Mouse (Mus musculus): ENCODE results near the gene Etv6. TPM values are rescaled to one million over a fixed set of nuclear protein-coding genes. Genes with fewer than 3 reads are reported as not detected.

Gene Etv6
- total and polyA plus RNA-seq, 3 experiments: 10.4 to 58.9 (median 28.9) TPM

DNA sequence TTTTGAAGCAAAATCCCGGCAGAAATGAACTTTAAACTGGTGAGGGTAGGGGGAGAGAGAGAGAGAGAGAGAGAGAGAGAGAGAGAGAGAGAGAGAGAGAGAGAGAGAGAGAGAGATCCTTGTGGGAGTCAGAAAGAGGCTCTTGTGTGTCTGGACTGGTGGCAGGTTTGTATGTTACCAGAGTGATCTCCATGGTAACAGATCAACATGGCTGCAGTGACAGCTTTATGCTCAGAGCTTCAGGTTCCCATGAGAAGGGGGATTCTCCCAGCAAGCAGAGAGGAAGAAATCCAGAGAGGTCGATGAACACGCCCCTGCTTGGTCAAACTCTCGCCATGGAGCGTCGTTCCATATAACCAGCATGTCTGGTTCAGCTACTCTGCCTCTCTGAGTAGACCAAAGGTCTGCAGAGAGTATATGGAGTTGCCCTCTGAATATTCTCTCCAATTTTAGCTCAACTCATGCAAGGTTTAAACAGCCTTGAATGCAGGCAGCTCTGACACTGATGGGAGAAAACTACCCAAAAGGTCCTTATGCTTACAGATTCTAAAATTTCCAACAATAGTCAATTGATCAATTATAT, 122.1 kb downstream of the Etv6 start:
- Histone ChIP-seq H3K9me3 (replicated peaks) (no peaks in the 10 kb centered on the region), H3K4me3 (ENCODE audit: low read depth, low read length) (no peak overlapping the region), H3K27me3 (ENCODE audit: insufficient read depth, low read length) (no peaks in the 10 kb centered on the region), H3K4me1 (ENCODE audit: insufficient read depth, low read depth, low read length) (no peaks in the 10 kb centered on the region; the same call in 1 of the 2 replicates), H3K36me3 (replicated peaks) (peaks cover 70% of the 10 kb centered on the region)
- ATAC-seq (ENCODE audit: extremely low read depth, insufficient number of reproducible peaks, low FRiP score, poor library complexity, severe bottlenecking): no peak
- TF ChIP-seq POLR2AphosphoS5 (IDR thresholded peaks at IDR 0.05; ENCODE audit: insufficient replicate concordance, low read depth, low read length): no peak
- TF ChIP-seq GATA1 (IDR thresholded peaks at IDR 0.05; ENCODE audit: borderline replicate concordance, low read length): no peak
- TF ChIP-seq CTCF (IDR thresholded peaks at IDR 0.05; ENCODE audit: low read depth, low read length): no peak
- TF ChIP-seq TAL1 (conservative IDR thresholded peaks at IDR 0.05; ENCODE audit: low read depth, low read length): no peak
- TF ChIP-seq GATA2 (IDR thresholded peaks at IDR 0.05; ENCODE audit: borderline replicate concordance, low read depth, low read length): no peak
- DNase-seq (ENCODE audit: low spot score): no peak

GRCm38 (mm10) chr6:134158201-134158600, 122.7 kb downstream of the Etv6 start:
- H3K27me3 ChIP-seq (ENCODE audit: insufficient read depth, low read length): no peaks in the 10 kb centered on the region
- H3K4me1 ChIP-seq (ENCODE audit: insufficient read depth, low read depth, low read length): no peaks in the 10 kb centered on the region; the same call in 1 of the 2 replicates
- no peak overlapping the region for H3K4me3 ChIP-seq (ENCODE audit: low read depth, low read length)
- H3K36me3 ChIP-seq (replicated peaks): peaks cover 71% of the 10 kb centered on the region
- ATAC-seq (ENCODE audit: extremely low read depth, insufficient number of reproducible peaks, low FRiP score, poor library complexity, severe bottlenecking) (no peak), DNase-seq (ENCODE audit: low spot score) (no peak)
- no peaks in the 10 kb centered on the region for H3K9me3 ChIP-seq (replicated peaks)
- TF ChIP-seq GATA2 (IDR thresholded peaks at IDR 0.05; ENCODE audit: borderline replicate concordance, low read depth, low read length) (no peak), TAL1 (conservative IDR thresholded peaks at IDR 0.05; ENCODE audit: low read depth, low read length) (no peak), CTCF (IDR thresholded peaks at IDR 0.05; ENCODE audit: low read depth, low read length) (no peak)

- H3K4me1 ChIP-seq (ENCODE audit: insufficient read depth, low read depth, low read length): no peaks in the 10 kb centered on the region; the same call in 1 of the 2 replicates
- TF ChIP-seq POLR2AphosphoS5 (IDR thresholded peaks at IDR 0.05; ENCODE audit: insufficient replicate concordance, low read depth, low read length): no peak
- H3K36me3 ChIP-seq (replicated peaks): peaks cover 67% of the 10 kb centered on the region
- ATAC-seq (ENCODE audit: extremely low read depth, insufficient number of reproducible peaks, low FRiP score, poor library complexity, severe bottlenecking): no peak
- H3K4me3 ChIP-seq (ENCODE audit: low read depth, low read length): no peak overlapping the region
- no peaks in the 10 kb centered on the region for H3K9me3 ChIP-seq (replicated peaks)
- DNase-seq (ENCODE audit: low spot score): no peak
- no peaks in the 10 kb centered on the region for H3K27me3 ChIP-seq (ENCODE audit: insufficient read depth, low read length)
Measured at GRCm38 (mm10) chr6:134159672-134160071, 124.2 kb downstream of the Etv6 start.

GRCm38 (mm10) chr6:134161040-134161439, 125.5 kb downstream of the Etv6 start:
- no peak for TF ChIP-seq GATA1 (IDR thresholded peaks at IDR 0.05; ENCODE audit: borderline replicate concordance, low read length)
- TF ChIP-seq GATA2 (IDR thresholded peaks at IDR 0.05; ENCODE audit: borderline replicate concordance, low read depth, low read length): no peak
- no peak for TF ChIP-seq CTCF (IDR thresholded peaks at IDR 0.05; ENCODE audit: low read depth, low read length)
- TF ChIP-seq POLR2AphosphoS5 (IDR thresholded peaks at IDR 0.05; ENCODE audit: insufficient replicate concordance, low read depth, low read length): no peak
- no peak for TF ChIP-seq TAL1 (conservative IDR thresholded peaks at IDR 0.05; ENCODE audit: low read depth, low read length)
- Histone ChIP-seq H3K36me3 (replicated peaks) (peaks cover 66% of the 10 kb centered on the region), H3K27me3 (ENCODE audit: insufficient read depth, low read length) (no peaks in the 10 kb centered on the region), H3K9me3 (replicated peaks) (no peaks in the 10 kb centered on the region), H3K4me3 (ENCODE audit: low read depth, low read length) (no peak overlapping the region), H3K4me1 (ENCODE audit: insufficient read depth, low read depth, low read length) (no peaks in the 10 kb centered on the region; the same call in 1 of the 2 replicates)
- ATAC-seq (ENCODE audit: extremely low read depth, insufficient number of reproducible peaks, low FRiP score, poor library complexity, severe bottlenecking) (no peak), DNase-seq (ENCODE audit: low spot score) (no peak)

- TF ChIP-seq POLR2AphosphoS5 (IDR thresholded peaks at IDR 0.05; ENCODE audit: insufficient replicate concordance, low read depth, low read length) (no peak), TAL1 (conservative IDR thresholded peaks at IDR 0.05; ENCODE audit: low read depth, low read length) (no peak), GATA2 (IDR thresholded peaks at IDR 0.05; ENCODE audit: borderline replicate concordance, low read depth, low read length) (no peak), CTCF (IDR thresholded peaks at IDR 0.05; ENCODE audit: low read depth, low read length) (no peak), GATA1 (IDR thresholded peaks at IDR 0.05; ENCODE audit: borderline replicate concordance, low read length) (no peak)
- H3K4me3 ChIP-seq (ENCODE audit: low read depth, low read length): no peak overlapping the region
- no peak for ATAC-seq (ENCODE audit: extremely low read depth, insufficient number of reproducible peaks, low FRiP score, poor library complexity, severe bottlenecking)
- H3K27me3 ChIP-seq (ENCODE audit: insufficient read depth, low read length): no peaks in the 10 kb centered on the region
- no peaks in the 10 kb centered on the region for H3K9me3 ChIP-seq (replicated peaks)
- DNase-seq (ENCODE audit: low spot score): no peak
- H3K36me3 ChIP-seq (replicated peaks): peaks cover 52% of the 10 kb centered on the region
- peaks cover 7% of the 10 kb centered on the region for H3K4me1 ChIP-seq (ENCODE audit: insufficient read depth, low read depth, low read length)
Measured at GRCm38 (mm10) chr6:134163346-134163745, 127.8 kb downstream of the Etv6 start.

DNA sequence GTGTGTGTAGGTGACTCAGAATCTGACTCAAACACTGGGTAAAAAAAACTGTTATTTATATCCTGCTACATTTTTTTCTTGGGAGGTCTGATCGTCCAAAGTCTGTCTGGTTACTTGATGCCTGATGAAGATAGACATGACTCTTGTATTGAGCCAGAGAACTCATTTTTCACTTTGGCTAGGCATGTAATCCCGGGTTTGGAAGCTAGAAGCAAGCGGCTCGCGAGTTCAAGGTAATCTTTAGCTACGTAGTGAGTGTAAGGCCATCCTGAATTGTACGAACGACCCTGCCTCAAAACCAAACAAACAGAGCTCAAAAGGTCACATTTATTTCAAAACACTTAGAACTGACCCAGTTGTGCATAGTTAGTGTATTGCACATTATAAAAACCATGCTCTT, 128.9 kb downstream of the Etv6 start:
- Histone ChIP-seq H3K9me3 (replicated peaks) (no peaks in the 10 kb centered on the region), H3K27me3 (ENCODE audit: insufficient read depth, low read length) (no peaks in the 10 kb centered on the region), H3K4me3 (ENCODE audit: low read depth, low read length) (no peak overlapping the region), H3K4me1 (ENCODE audit: insufficient read depth, low read depth, low read length) (peaks cover 17% of the 10 kb centered on the region), H3K36me3 (replicated peaks) (peaks cover 56% of the 10 kb centered on the region)
- ATAC-seq (ENCODE audit: extremely low read depth, insufficient number of reproducible peaks, low FRiP score, poor library complexity, severe bottlenecking) (no peak), DNase-seq (ENCODE audit: low spot score) (no peak)
- no peak for TF ChIP-seq GATA1 (IDR thresholded peaks at IDR 0.05; ENCODE audit: borderline replicate concordance, low read length)
- TF ChIP-seq CTCF (IDR thresholded peaks at IDR 0.05; ENCODE audit: low read depth, low read length): no peak
- no peak for TF ChIP-seq TAL1 (conservative IDR thresholded peaks at IDR 0.05; ENCODE audit: low read depth, low read length)
- TF ChIP-seq GATA2 (IDR thresholded peaks at IDR 0.05; ENCODE audit: borderline replicate concordance, low read depth, low read length): no peak
- TF ChIP-seq POLR2AphosphoS5 (IDR thresholded peaks at IDR 0.05; ENCODE audit: insufficient replicate concordance, low read depth, low read length): no peak

All from G1E (cell line).